Mouse (Mus musculus) WW6 (cell line): Measurements from ENCODE around the gene Ankrd33b.
A peak's percentile ranks its signal among the peaks of the same experiment; 100 is the strongest.

Source experiments
- DNase-seq: peaks from one replicate; pipeline ENCODE4 v3.0.0-alpha.2; 2013; ENCODE audit warnings: low read depth, low spot score

Gene Ankrd33b

DNA sequence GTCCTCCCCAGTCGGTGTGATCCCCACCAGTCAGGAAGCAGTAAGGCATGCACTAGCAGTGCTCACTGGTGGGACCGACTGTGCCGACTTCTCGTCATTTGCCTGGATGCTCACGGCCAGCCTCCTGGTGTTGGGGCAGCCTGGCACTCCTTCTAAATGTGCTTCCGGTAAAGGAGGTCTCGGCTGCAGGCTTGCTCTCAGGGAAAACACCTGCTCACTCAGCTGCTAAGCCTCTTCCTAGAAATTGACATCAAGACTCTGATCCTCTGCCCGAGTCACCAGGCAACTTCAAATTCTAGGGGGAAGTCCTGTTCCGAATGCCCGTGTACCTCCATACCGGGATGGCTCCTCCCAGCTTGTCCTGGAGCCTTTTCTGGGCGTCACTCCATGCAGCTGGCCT lies 101.7 kb downstream of the Ankrd33b start:
- DNase-seq = no peak

DNA sequence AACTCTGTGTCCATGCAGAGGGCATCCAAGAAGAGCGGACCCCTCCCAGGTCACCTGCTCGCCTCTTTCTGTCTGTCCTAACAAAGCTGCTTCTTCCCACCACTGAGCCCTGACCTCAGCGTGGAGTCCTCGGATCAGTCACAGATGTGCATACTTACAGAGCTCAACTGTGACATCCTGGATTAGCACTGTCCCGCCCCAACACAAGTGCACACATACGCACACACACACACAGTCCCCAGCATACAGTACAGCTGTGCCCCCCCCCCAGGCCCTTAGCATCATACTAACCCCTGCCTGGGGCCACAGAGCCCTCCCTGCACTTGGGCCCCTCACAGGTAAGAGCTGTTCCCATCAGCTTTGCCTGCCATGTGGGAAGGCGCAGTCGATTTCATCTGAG lies 102.1 kb downstream of the Ankrd33b start:
- DNase-seq = no peak

DNA sequence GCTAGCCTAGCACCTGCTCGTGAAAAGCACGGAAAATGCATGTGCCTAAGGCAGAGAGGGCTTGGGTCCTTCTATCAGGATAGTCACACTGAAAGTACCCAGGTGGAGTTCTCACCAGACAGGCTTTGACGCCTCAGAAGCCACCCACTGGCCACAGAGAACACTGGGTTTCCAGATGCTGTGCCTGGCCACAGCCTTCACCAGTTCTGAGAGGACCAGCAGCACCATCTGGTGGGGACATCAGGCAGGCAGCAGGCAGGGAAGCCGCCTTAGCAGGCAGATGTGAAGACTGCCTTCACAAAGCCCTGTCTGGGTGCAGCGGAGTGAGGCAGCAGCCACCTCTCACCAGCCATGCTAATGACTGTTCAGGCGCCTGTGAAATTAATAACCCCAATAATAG lies 102.7 kb downstream of the Ankrd33b start:
- DNase-seq = peak; percentile 53

DNA sequence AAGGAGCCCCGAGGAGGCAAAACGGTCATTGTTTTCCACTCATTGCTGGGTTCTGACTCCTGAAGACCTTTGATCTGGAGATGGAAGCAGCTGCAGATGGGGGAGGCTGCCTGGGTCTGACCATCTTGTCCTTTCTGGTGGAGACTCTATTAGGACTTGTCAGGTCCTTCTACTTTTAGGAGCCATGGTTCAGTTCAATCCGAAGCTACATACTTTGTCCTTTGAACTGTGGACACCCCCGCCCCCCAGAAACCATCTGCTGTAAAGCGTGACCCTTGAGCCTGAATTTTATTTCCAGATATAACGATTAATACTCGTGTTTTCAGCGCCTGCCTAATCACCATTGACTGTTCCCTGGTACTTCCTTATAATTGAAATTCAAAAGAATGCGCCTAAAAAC lies 105.2 kb downstream of the Ankrd33b start:
- no peak for DNase-seq

DNA sequence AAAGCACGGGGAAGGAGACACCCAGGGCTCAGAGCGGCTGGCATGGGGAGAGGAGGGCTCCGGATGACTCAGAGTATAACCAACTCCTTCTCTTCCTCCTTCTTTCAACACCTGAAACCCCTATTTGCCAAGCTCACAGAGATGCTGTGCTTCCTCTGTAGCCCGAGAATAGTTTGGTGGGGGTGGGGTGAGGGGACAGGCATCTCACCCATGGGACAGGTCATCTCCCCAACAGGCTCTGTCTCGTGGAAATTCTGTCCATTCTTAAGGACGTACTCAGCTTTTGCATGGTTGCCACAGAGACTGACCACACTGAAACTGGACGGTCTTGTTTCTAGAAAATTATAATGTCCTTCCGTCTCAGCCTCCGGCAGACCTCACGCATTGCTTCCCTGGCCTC lies 106.4 kb downstream of the Ankrd33b start:
- DNase-seq = no peak

DNA sequence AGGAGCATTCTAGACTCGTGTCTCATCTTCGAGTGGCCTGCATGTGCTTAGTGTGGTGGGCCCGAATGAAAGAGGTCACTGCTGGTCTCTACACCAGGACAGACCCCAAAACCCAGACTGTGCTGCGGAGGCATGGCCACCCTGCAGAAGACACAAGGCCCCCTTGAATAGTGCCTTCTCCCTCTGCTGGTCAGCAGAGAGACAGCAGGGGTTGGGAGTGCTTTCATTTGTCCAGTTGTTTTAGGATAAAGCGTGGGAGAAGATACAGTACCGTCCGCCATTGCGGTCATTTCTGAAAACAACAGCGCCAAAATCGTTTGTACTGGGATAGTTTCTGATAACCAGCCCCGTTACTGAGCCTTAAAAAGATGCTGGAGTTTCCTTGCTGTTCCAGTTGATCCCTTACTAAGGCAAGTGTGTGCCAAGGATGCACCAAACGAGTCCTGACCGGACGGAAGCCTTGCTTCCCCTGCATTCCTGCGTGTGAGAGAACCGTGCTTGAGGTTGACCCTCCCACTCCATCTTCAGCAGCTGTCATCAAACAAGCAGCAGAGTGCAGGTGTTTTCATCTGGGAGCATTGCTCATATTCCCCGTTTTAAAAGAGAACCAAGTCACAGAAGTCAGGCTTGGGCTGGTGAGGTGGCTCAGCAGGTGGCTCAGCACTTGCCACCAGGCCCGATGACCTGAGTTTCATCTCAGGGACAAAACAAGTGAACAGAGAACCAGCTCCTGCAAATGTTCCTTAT lies 108.7 kb downstream of the Ankrd33b start:
- DNase-seq = no peak

DNA sequence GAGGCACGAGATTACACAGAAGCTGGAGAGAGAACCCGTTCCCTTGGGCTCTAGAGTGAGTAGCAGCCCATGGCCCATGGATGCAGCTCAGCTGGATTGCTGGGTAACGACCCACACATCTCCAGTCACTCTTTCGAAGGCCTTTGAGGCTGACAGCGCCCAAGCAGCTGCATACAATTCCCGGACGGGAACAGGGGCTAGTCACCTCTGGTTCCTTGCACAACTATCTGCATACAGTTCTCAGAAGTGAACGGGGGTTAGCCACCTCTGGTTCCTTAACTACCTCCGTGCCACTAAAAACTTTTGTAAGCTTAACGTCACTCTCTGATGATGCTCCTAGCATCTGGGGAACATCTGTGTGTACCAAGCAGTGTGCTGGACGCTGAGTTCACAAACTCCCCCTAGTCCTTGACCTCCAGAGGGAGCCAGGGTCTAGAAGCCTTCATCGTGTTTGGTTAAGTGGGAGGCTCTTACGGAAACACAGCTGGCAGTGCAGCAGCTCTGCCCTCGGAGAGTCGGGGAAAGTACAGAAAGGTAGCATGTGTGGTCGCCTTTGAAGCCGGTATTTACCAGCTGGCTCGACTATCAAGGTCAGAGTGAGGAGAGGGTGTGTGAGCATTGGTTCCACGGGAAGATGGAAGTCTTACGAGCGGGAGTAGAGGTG lies 109.4 kb downstream of the Ankrd33b start:
- DNase-seq = no peak

DNA sequence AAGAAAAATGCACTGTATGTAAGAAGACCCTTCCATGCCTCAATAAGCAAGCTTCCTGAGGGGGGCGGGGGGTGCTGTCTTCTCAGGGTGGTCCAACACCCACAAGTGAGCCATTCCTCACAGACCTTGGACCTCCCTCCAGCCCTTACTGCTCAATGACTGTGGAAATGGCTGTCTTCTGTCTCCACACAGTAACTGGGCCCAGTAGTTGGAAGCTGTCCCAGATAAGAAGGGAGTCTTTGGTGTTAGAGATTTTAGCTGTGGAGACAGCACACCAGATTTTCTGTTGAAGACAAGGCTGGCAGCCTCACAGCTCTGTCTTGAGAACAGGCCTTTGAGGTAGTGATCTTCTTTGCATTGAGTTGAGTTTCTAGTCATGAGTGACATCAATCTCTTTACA lies 110.2 kb downstream of the Ankrd33b start:
- DNase-seq = no peak

DNA sequence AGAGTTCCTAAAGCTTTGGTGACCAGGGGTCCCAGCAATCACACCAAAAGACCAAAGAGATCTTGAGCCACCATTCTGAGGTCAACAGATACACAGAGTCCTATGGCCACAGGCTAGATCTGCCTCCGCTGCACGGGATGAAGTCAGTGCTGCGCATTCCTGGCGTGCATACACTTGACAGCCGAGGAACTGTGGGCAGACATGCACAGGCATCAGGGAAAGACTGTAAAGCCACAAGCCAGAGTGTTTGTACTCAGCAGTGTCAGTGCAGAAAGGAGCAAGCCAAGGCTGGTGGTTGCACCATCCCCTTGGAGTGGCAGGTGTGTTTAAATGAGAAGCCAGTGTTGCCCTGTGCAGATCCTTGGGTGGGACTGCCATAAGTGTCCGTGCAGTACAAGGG lies 111.8 kb downstream of the Ankrd33b start:
- no peak for DNase-seq

DNA sequence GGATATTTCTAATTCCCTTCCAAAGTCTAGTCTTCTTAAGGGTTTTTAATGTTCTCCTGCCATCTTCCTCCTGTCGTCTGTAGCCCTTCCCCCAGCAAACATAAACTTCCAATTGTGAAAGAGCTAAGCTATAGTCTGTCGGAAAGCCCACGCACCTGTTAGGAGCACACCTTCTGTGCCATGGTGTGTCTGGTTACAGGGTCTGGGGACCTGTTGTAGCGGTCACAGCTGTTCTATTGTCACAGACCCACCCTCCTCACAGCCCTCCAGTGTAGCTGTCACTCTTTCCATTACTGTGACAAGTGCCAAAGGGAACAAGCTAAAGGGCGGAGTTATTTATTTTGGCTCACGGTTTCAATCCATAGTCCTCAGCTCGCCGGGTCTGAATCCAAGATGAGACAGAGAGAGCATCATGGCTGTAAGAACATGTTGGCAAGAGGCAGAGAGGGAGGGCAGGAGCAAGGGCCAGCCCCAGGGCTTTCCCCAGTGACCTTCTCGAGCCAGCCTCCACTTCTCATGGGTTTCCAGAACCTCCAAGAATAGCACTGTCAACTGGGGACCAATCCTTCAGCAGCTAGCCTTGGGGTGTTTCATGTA lies 112.5 kb downstream of the Ankrd33b start:
- no peak for DNase-seq

DNA sequence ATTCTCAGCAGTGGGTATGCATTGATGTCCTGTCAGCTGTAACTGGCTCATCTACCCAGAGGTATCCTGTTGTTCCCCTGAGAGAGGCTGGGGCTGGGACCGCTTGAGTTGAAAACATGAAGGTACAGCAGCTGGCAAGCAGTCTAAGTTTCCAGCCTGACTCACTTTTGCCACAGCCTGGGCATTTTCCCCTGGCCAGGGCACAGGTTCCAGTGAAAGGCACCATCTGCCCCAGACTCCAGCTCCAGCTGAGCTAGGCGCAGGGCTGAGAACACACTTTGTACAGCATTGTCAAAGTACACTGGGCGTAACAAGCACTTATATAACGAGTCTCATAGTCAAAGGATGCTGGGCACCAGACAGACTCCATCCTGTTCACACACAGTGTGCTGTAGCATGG lies 113.6 kb downstream of the Ankrd33b start:
- no peak for DNase-seq

DNA sequence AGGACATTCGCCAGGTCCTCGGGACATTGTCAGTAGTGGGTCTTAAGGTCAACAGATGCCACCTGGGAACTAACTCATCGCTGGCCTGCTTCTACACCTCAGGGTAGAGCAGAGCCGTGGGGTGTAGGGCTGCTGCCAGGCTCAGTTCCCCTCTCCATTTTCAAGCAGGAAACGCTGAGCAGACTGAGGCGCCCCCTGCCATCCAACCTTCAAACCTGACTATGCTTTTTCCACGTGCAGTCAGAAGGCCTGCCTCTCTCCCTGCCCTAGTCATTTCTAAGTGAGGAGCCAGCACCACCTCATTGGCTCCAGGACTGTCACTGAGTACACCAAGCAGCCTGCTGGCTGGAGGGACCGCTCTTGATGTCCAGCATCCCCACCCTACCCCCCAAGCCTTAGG lies 114.1 kb downstream of the Ankrd33b start:
- no peak for DNase-seq

DNA sequence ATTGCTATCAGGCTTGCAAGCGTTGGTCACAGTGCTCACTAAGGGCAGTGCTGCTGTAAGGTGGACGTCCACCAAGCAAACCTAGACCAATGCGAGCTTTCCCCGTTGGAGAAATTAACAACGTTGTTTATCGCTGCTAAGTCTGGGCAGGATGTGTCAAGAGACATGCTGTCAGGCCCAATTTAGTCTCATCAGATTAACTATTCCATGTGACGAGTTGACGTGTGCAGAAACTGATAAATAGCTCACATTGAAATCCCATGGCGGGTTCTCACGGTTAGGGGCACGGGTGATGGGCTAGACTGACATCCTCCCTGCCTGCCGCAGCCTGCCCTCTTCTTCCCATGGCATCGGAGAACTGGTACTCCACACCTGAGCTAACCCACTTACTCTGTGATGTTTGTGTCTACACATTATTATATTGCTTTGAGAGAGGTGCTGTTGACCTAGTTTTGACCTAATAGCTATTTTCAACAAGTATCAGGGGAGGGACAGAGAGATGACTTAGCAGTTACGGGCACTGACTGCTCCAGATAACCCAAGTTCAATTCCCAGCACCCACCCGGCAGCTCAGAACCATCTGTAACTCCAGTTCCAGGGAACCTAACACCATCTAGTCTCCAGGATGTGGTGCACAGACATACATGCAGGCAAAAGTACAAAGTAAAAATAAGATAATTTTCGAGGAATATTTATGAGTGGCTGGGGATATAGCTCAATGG lies 114.8 kb downstream of the Ankrd33b start:
- DNase-seq = no peak

DNA sequence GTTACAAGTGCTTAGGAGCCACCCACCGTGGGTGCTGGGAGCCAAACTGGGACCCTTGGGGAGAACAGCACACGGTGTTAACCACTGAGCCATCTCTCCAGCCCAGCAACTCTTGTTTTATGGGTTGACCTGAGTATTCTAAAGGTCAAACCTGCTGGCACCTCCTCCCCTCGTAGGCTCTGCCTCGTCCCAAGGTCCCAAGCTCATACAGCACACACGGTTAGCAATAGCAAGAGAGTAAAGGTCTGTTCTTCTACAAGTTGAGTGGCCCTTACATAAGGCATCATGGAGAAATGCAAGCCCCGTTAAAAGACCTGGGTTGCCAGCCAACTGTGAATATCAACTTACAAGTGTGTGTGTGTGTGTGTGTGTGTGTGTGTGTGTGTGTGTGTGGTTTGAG lies 116.3 kb downstream of the Ankrd33b start:
- DNase-seq = no peak

DNA sequence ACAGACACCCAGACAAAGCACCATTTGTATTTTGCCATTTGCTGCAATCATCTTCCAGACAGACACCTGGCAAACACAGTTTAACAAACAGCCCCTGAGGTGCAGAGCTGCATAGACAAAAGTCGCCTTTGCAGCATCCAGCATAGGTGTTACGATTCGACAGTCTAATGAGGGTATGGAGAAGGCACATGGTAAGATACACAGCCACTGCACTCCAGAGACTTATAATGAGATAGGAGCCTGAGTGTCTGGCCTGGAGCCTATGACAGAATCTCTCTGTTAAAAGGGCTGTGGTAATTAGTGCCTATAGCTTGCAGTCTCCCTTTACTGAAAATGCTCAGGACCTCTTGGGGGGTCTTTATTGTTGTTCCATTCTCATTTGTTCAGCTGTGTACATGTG lies 116.8 kb downstream of the Ankrd33b start:
- no peak for DNase-seq

DNA sequence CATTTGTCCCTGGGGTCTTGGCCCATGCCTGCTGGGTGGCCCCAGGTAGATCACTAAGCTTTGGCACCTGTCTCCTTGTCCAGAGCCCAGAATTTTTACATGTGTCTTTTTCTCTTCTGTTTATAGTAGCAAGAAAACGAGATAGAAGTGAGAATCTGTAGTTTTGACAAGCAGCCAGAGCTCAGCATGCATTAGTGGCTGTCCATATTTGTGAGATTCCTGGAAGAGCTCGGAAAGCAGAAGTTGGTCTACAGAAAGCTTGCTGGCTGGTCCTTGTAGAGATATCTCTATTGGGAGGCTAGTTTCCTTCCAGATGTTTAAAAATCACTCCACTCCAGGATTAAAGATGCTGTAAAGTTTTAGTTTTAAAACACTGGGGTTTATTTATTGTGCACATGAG lies 117.5 kb downstream of the Ankrd33b start:
- DNase-seq = no peak

DNA sequence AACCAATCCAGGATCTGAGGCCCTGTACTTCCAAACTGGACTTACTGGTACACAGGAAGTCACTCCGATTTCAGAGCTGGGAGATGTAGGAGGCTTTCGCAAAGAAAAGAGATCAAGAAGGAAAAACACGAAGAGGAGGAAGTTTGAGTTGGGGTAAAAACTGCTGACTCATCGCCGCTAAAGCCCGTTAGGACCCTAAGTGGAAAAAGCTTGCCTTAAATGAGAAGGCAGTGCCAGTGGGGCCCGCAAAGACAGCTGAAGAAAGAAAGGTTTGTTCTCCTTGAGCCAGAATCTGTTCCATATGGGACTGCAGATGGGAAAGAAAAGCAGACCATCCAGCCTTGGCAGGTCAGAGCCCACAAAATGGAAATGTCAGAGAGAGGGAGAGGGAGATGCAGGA lies 118.6 kb downstream of the Ankrd33b start:
- no peak for DNase-seq

DNA sequence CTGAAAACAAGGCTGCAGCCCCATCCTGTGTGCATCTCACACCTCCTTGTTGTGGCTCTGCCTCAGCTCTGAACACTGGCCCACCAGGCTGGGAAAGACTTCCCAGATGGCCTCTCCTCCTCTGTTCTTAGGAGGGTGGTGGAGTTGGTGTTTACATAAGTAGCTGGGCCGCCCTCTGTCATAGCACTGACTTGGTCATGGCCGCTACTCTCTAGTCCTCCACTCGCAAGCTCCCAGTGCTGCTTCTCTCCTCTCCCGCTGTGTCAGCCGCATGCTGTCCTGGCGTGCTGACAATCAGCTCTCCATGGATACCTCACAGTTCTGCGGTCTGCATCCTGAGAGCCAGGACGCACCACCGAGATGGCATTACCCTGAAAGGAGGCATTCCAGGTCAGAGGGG lies 120.5 kb downstream of the Ankrd33b start:
- no peak for DNase-seq

DNA sequence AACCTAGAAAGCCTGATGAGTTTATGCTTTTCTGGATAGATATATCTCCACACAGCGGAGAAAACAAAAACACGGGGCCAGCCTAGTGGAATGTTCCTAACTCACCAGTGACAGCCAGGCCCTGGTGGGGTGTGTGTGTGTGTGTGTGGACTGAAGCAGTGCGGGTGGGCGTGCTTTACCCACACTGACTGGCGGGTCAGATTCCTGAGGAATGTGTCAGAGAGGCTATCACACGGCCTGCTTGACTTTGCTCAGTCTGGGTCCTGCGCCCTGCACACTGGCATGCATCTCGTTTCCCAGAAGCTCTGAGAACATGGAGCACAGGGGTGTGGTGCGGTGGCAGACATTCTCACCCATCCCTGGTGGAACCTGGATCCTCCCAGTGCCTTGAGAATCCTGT lies 121.6 kb downstream of the Ankrd33b start:
- DNase-seq = no peak

DNA sequence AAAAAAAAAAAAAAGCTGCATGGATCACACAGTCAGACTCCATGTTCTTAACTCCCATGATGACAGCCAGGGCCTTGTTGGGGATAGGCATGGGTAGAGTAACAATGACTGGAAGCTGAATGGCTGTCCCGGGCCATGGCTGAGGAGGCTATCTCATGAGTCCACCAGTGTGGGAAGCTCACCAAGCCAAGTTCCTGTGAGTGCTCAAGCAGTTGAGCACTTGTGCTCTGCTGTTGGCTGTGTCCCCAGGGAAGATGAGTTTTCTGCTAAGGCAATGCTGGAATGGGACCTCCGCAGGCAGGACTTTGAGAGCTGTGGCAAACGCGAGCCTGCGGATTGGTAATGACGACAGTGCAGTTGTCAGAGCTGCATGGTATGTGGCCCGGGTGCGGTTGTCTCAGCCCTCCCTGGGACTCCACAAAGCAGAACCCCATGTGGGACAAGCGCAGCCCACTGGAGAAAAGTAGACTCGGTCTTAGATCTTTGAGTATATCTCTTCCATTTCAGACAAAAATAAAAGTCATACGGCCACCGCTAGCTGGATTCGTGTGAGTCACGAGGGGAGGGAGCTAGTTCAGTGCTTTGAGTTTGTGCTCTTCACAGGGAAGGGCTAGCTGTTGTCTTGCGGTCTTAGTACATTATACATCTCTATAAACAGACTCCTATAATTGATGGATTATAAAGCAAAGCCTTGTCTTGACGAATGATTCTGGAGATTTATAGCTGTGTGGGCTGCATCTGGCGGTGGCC lies 122.7 kb downstream of the Ankrd33b start:
- no peak for DNase-seq

DNA sequence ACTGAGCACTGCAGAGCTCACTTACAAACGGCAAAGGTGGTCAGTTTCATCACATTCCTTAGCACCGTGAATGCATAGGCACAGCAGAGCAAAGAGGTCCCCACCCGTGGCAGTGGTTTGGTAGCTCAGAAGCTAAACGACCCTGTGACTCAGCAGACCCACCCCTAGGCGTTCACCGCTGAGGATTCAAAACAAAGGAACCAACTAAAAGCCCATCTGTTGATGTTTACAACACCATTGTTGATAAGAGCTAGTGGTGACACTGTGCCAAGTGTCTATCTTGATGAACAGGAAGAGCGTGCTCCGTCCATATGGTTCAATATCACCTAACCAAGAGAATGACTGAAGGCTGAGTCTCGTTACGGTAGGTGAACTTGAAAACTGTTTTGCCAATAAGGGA lies 124.3 kb downstream of the Ankrd33b start:
- no peak for DNase-seq
